Mouse (Mus musculus) embryonic facial prominence, embryonic 14.5 days (tissue): ENCODE results near the gene Krt2. TPM values are rescaled to one million over a fixed set of nuclear protein-coding genes. Genes with fewer than 3 reads are reported as not detected.

Experiments
- polyA plus RNA-seq: library from polyadenylated mRNA; unstranded; fragments of >200 nt; fragmentation: Nextera tagmentation; extraction: Ambion mirVana; gene quantifications from 2 replicates; pipeline ENCODE4 v1.2.1, GENCODE M21; 2014

The Krt2 gene
- polyA plus RNA-seq, 1 experiment from 2014 or later: not detected

Other genes starting within 250 kb of the Krt2 start
- gene Krt75, start 244.3 kb downstream of the Krt2 start, polyA plus RNA-seq: 2.2 and 2.3 TPM in 2 replicates
- gene Gm5414, start 190.0 kb downstream of the Krt2 start, polyA plus RNA-seq: not detected in 2 replicates
- gene Gm5478, start 170.8 kb downstream of the Krt2 start, polyA plus RNA-seq: not detected in 2 replicates
- gene Krt6b, start 137.9 kb downstream of the Krt2 start, polyA plus RNA-seq: 0.16 and 1.2 TPM in 2 replicates
- 34.9 and 120 TPM in 2 replicates for gene Krt6a, start 123.9 kb downstream of the Krt2 start, polyA plus RNA-seq
- 142 and 153 TPM in 2 replicates for gene Krt5, start 105.3 kb downstream of the Krt2 start, polyA plus RNA-seq
- 9.3 and 14.3 TPM in 2 replicates for gene Krt71, start 75.1 kb downstream of the Krt2 start, polyA plus RNA-seq
- gene Krt72, start 31.7 kb downstream of the Krt2 start, polyA plus RNA-seq: 0.51 and 0.81 TPM in 2 replicates
- gene Krt73, start 15.8 kb downstream of the Krt2 start, polyA plus RNA-seq: 3.3 and 3.4 TPM in 2 replicates
- gene Krt1, start 32.6 kb upstream of the Krt2 start, polyA plus RNA-seq: 67.2 and 111 TPM in 2 replicates
- 14.6 and 20.3 TPM in 2 replicates for gene Krt77, start 51.5 kb upstream of the Krt2 start, polyA plus RNA-seq
- gene Krt76, start 74.8 kb upstream of the Krt2 start, polyA plus RNA-seq: 0.31 and 0.68 TPM in 2 replicates
- gene Krt4, start 106.6 kb upstream of the Krt2 start, polyA plus RNA-seq: 66.3 and 145 TPM in 2 replicates
- 8.9 and 9.2 TPM in 2 replicates for gene Krt79, start 122.2 kb upstream of the Krt2 start, polyA plus RNA-seq
- gene Krt78, start 136.1 kb upstream of the Krt2 start, polyA plus RNA-seq: 0.25 and 1.7 TPM in 2 replicates
- gene Krt8, start 186.3 kb upstream of the Krt2 start, polyA plus RNA-seq: 69.1 and 105 TPM in 2 replicates
- gene Krt18, start 210.0 kb upstream of the Krt2 start, polyA plus RNA-seq: 61.0 and 70.0 TPM in 2 replicates